Mouse (Mus musculus) lung, postnatal 25 days (tissue): ENCODE measurements around the gene Glb1l.
"Not testable (repeated sequence)": the region's sequence is repeated elsewhere in the genome, so short reads cannot be mapped to it uniquely, and the experiment has no call there.

Source experiments
- DNase-seq: peaks from one replicate; pipeline ENCODE4 v3.0.0; 2022; ENCODE audit warnings: low spot score

The Glb1l gene

DNA sequence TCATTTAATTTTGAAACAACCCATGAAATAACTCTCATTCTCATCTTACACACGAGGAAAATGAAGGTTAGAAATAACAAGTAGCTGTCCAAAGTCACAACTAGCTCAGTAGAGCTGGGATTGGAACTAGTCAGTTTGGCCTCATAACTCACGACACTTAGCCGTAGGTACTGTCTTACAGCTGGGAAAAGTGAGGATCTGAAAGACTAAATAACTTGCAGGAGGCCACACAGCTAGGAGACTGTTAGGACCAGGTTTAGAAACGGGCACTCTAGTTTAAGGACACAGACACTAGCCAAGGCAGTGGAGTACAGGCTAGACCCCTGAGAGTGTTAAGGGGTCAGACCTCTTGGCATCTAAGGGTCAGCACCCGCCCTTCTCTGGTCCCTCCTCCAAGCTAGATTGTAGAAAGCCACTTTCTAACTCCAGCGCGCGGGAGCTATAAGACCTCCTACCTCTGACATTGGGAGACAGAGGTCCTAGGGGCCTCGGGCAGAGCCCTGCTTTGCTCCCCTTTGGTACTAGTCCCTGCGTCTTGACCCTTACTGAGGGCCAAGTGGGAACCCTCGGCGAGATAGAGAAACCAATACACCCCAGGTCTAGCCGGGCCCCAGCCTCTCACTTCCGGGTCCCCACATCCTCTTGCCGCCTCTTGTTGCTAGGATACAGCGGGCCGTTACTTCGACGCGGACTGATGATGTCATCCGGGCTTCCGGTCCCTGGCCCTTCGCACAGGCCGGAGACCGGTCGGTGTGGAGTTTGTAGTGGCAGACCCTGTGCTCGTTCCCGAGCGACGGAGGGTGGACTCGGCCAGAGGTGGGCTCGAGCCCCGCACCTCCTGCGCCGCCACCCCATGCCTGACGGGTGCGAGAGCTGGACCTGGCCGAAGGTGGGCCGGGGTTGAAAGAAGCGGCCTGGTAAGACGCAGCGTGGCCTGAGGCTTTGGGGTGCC is at the start of gene Glb1l, which contains the start of gene Stk16:
Glb1l (minus strand) TSS at position 678 of the 952 bp plus-strand sequence.
Stk16 (plus strand) TSS at position 703 of the 952 bp plus-strand sequence.
- peak; percentile 97 for DNase-seq

DNA sequence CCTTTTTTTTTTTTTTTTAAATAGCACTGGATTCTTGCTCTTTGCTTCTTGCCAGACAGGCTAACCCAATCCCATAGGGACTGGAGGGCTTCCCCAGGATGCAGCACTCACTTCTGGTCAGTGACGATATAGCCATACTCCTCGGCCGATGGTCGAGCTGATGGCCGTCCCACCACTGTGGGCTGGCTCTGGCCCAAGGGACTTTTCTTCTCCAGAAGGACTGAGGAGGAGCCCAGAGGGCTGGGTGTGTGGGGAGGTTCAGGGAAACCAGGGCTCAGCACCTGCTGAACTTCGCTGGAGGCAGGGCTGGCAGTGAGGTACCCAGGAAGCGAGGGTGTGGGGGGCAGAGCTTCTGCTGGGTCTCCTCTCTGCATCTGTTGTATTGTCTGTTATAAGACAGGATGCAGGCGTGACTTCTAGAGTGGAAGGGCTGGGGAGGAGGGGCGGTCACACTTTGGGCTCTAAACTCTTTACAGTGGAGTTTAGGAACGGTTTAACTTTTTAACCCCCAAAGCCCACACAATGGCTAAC is 45.0 kb upstream of the Glb1l start:
- no peak for DNase-seq

DNA sequence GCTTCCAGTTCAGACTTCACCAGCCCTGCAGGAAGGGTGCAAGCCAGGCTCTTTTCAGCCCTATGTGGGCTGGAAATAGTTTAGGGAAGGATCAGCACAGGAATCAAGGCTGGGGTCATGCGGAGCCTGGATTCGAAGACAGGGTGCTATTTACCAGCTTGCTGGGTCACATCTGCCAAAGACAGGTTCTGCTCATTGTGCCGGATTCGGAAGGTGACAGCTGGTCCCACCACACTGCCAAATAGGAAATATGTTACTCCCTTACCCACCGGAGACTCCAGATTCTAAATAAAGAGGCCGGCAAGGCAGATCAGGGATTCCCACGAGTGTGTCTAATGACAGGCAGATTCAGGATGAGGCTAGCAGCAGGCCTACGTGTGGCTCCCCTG is 44.0 kb upstream of the Glb1l start:
- DNase-seq: no peak

DNA sequence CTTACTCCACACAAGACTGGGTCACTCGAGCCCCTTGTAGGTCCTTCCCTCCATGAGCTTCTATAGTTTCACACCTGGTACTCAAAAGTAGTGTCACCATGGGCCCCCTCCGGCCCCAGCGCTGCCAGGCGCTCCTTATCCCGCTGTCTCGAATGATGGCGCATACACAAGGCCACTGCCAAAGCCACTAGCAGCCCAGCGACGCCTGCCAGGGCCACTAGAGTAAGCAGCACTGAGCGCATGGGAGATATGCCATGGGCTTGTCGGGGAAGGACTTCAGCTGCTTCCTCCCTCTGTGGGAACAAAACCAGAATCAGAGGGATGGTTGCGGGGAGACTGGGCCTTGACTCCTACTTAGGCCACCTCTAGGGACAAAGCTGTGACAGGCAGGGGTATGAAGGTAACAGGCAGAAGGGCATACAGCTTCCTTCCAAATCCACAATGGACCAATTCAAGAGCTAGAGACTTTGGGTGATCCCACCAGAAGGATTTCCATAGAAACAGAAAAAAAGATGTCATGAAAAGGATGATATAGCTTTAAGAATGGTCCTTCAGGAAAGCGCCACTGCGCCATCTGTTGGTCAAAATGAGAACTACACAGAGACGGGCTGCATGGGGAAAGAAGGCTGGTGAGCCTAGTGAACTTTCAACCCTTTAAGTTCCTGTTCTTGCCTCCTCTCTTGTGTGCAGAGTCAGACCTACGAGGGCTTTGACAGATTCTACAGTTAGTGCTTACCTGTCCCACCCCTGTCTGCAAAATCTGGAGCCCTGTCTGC is 43.4 kb upstream of the Glb1l start:
- peak; percentile 74 for DNase-seq

DNA sequence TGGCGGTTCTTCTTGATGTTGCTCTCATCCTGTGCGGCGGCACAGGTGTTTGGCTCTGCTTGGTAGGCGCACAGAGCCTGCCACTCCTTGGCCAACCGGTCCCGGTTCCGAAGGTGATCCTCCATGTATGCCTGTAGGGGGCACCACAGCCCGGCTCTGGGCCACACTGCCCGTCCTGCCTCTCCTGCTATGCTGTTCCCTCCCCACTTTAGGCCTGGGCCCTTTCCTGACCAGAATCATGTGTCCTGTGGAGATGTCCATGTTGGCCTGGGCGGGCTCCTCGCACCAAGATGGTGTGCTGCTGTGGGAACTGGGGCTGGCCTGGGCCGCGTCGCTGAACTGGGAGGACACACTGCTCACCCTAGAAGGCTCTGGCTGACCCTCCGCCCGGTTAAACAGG is 42.4 kb upstream of the Glb1l start:
- no peak for DNase-seq

DNA sequence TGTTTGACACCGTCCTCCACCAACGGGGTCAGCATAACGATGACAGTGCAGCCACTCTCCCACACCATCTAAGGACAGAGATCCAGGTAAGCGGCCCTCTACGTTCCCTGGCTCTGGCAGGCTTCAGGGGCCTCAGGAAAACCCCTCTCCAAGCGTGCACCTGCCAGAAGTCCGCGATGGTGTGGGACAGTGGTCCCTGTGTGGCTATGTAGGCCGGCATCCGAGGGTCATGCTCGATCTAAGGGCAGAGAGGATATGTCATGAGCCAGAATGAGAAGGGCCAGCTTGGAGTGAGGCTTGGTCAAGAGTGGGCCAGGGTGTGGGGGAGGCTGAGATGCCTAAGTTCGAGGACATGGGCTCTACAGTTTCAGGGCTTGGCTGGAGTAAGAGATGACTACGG is 41.7 kb upstream of the Glb1l start:
- DNase-seq: no peak

DNA sequence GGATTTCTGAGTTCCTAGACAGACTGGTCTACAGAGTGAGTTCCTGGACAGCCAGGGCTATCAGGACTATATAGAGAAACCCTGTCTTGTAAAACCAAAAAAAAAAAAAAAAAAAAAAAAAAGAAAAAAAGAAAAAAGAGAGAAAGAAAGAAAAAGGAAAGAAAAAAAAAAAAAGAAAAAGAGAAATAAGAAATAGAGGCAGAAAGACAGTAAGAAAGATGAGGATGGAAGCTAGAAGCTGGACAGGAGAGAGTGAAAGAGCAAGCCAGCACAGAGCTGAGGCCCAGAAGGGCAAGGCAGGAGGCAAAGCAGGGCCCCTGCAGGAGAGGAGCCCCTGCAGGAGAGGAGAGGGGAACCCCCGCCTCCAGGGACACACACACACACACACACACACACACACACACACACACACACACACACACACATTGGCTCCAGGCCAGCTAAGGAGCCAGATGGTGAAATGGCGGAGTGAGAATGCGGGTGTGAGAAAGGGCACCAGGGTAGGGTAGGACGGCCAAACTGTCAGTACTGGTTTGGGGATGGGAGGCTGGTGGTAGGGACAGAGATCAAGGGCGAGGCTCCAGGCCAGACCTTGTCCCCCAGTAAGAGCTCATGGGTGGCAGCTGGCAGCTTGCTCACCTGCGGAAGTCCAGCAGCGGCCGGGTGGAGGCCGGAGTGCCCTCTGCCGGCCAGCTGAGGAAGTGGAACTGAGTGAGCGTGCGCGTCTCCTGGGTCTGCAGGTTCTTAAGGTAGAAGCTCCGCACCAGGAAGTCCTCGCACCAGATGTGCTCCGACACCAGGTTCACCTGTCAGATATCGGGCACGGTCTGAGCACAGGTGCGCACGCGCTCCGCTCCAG is 40.7 kb upstream of the Glb1l start:
- peak; percentile 89 for DNase-seq

DNA sequence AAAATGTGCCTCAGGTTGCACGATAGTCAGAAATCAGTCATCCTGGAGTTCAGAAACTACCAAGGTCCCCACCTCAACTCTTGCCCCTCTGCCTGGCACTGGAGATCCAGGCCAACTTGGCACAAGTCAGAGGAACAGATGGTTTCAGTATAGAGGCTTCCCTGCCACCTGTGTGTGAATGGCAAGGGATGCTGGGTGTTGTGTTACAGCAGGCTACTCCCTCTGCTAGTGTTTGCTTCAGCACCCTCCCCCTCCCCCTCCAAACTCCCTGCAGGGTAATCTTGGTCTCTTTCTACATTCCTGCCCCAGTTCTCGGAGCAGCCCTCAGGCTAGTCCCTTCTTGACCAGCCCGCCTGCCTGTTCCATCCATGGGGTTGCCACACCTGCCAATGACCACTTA is 39.9 kb upstream of the Glb1l start:
- no peak for DNase-seq

DNA sequence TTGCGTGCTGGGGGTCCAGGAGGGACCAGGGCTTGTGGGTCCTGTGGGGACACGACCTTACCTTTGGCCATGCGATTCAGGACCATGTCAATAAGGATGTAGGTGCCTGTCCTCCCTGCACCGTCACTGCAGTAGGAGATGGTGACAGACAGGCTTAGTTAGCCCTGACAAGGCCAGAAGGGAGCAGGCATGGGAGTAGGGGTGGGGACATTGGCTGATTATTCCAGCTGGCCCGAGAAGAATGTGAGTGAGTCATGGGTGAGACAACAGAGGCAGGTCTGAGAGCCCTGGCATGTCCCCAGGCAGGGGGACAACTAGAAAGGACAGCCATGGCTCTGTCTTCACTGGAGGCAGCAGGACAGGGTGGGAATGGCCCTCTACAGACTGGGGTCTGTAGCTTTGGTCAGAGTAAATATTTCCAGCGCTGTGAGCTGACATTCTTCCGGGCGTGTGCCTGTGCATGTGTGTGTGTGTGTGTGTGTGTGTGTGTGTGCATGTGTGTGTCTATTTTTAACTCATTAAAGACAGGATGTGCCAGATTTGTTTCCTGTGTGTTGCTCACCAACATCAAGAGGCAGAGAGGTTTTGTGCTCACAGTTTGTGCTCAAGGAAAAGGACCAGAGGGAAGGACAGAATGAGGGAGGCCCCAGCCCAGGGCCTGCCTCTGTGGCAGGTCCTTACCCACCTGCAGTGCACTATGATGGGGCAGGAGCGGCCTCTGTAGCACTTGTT is 37.6 kb upstream of the Glb1l start:
- peak; percentile 66 for DNase-seq

DNA sequence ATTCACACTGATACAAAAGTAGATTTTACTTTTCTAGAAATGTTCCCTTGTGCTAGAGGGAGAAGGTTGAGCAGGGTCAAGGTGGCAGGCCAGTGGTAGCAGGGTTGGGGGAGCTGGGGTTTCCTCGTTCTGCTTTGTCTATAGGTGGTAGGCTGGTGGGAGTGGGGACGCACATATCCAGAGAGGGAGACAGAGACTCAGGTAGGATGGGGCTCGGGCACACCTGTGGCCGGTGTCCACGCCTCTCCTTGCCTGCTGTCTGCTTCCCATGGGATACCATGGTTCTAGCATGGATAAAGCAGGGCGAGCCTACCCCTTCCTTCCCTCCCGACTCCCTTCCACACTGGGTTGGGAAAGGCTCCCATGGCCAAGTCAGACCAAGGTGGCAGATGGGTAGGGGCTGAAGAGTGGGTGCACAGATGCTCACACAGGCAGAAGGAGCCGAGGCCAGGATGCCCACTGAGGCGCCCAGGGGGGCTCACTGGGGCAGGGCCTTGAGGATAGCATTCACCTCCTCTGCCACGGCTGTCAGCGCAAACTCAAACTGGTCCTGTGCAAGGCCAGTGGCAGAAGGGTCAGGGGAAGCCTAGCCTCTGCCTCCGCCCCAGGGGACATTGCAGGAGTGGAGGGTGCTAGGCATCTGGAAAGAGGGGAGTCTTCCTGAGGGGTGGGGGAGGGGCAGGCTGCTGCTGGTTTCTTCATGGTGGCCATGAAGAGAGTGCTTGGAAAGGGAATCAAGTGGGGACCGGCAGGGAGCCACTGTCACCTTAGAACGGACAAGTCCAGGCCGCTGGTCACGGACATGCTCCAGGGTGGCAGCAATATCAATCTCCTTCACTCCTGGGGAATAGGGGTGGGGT is 36.7 kb upstream of the Glb1l start:
- DNase-seq: no peak

DNA sequence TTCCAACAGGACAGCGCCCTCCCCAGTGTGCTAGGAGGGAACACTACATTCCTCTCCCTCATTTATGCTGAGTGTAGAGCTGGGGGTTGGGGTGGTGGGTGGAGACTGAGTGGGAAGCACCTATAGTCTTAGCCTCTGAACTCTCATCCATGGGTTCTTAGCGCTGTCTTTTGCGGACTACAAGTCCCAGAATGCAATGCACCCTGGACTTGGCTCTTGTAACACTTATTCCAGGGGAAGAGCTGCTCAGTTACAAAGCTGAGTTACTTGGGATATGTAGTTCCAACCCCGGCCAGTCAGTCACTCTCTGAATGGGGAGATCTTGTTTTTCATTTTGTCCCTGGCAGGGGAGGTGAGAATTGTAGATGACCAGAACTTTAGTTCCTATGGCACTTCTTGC is 34.2 kb upstream of the Glb1l start:
- DNase-seq: peak; percentile 45

DNA sequence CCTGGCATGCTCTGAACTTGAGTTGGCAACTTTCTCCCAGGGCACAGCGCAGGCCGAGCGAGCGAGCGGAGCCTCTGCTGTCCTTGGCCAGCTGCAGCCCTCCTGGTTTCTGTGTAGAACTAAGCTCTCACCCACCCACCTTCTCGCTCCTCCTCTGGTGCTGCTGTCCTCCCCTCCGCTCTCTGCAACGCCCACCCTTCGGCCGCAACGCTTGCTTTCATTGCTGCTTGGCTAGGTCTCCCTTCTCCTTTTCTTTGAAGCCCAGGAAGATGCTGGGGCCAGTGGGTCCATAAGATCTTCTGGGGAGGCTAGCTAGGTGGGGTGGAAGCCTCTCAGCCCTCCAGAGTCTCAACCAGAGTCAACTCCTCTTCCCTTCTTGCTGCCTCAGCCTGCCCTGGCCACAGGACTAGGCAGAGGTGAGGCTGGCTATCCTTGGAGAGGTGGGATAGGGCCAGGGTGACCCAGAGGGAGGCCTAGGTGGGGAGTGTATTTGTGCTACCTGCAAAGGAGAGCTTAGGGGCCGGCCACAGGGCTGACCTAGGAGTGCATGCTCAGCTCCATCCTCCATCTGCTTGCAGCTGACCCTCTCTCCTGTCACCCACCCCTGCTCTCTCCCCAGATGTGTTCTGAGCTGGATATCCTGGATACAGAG is 33.7 kb upstream of the Glb1l start:
- no peak for DNase-seq

DNA sequence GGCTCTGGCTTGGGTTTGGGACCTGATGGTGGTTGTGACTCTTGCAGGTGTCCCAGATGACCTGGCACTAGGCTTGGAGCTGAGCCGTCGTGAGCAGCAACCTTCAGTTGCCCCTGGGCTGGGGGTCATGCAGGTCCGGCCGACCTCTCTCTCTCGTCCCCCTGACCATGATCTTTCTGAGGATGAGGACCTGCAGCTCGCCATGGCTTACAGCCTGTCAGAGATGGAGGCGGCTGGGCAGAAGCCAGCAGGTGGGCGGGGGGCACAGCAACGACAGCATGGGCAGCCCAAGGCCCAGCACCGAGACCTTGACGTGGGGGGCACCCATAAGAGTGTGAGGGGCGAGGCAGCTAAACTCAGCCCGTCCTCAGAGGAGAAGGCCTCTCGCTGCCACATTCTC is 32.8 kb upstream of the Glb1l start:
- no peak for DNase-seq

DNA sequence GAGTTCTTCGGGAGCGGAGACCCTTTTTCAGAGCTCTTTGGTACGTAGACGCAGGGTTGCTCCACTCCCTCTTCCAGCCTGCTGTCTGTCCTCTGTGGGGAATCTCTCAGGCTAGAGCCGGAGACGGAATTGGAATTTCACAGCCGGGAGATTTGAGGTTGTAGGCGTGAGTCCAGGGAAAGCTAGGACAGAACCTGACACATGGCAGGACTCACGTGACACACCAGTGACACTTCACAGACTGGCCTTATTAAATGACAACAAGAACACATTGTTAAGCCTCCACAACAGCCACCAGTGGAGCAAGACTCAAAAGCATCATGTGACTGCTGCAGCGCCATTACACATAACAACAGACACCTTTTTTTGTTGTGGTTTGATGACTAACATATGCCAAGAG is 29.0 kb upstream of the Glb1l start:
- DNase-seq: no peak

DNA sequence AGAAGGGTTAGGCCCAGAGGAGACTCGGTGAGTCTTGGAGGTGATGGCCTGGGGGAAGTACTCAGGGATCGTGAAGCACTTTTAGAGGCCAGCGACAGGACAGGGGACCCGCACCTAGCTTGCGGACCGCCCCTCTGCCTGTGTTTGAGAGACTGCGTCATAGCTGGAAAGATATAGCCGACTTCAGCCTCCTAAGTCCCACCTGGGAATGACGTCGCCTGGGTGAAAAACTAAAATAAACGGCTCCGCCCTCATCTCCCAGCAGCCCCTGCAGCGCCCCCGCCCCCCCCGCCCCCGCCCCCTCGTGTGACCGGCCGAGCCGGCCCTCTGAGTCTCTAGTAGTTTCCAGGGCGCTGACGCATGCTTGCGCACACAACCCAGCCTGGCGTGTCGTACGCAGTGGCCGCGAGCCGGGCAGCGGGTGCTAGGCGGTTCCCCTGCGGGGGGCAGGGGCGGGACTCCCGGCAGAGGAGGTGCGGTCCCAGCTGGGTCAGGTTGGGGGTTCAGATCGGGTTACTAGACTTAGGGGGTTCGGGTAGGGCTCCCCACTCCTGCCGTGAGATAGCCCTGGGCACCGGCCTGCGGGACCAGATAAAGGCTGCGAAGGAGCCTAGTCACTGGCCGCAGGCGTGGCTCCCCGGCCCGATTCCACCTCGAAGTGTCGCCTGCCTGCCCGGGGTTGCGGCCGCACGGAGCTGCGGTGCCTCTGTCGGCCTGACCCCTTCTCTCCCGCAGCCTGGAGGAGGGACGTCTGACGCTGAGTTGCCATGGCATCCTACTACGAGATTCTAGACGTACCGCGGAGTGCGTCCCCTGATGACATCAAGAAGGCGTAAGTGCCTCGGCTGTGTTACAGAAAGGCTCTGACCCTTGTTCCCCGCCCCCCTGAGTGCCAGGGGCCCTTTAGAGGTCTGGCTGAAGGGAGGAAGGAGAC is 25.8 kb upstream of the Glb1l start, which contains the start of gene Dnajb2:
Dnajb2 (plus strand) TSS at position 290 of the 934 bp plus-strand sequence.
- peak; percentile 92 for DNase-seq

DNA sequence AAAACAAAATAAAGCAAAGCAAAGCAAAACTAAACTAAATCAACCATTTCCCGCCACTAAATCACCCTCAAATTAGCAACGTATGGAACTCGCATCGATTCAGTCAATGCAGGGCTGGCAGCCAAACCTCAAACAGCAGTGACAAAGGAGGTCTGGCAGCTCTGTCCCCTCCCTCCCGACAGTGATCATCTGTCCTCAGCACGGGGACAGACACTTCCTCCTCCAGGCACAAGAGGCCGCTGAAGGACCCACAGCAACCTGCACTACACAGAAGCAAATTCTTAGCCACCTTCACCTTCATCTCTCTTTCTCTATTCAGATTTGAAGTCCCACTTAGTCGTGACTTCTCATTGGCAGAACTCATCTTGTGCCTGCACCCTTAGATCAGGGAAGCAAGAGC is 24.0 kb upstream of the Glb1l start:
- DNase-seq: peak; percentile 80

DNA sequence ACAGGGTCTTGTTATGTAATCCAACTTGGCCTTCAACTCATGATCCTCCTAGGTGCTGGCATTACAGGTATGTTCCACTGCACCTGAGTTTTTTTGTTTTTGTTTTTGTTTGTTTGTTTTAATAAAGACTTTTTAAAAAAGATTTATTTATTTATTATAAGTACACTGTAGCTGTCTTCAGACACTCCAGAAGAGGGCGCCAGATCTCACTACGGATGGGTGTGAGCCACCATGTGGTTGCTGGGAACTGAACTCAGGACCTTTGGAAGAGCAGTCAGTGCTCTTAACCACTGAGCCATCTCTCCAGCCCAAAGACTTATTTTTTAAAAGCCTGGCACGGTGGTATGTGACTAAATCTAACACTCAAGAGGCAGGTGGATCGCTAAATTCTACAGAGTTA is 21.9 kb upstream of the Glb1l start:
- not testable (repeated sequence) for DNase-seq

DNA sequence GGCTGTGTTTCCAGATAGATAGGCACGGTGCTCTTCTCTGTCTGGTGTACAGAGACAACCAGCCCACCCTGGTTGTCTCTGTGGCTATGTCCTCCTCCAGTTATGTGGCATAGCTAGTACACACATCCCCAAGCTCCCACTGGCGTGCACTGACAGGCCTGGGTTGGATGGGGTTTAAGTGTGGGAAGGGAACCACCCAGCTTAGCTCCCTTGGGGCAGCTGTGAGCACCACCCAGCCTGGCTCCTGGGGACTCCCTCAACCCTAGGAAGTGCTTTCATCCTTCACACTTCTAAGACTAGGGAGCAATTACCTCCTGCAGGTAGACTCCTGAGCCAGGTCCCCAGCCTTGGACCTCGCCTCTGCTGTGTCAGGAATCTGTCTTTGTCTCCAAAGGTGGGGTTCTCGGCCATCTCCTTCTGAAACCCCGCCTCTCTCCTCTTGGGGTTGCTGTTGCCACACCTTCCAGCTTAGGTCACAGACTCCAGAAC is 21.1 kb upstream of the Glb1l start, which contains the start of gene A630095N17Rik:
A630095N17Rik (minus strand) TSS at position 439 of the 489 bp plus-strand sequence.
- DNase-seq: no peak
